Mouse (Mus musculus) heart, embryonic 12.5 days (tissue): ENCODE results near the gene Mlc1. TPM values are rescaled to one million over a fixed set of nuclear protein-coding genes. Genes with fewer than 3 reads are reported as not detected.

Experiments used
- ATAC-seq: fragments of 200-750 bp; cut with Nextera tagmentation; 2 replicates; pipeline ENCODE4 v1.8.0; 2017; ENCODE audit warnings: moderate TSS enrichment, moderate library complexity; ENCODE audit not compliant: insufficient number of reproducible peaks, low FRiP score
- H3K27ac ChIP-seq: fragments of 300-500 bp; sonication (generic); 2 replicates; pipeline ENCODE4 v1.5.1; 2016; ENCODE audit warnings: mild to moderate bottlenecking, moderate library complexity; ENCODE audit not compliant: poor library complexity, severe bottlenecking
- H3K27me3 ChIP-seq: fragments of 300-500 bp; sonication (generic); replicated peaks from 2 replicates; pipeline ENCODE4 v1.6.1; 2016; ENCODE audit warnings: mild to moderate bottlenecking, moderate library complexity
- H3K36me3 ChIP-seq: fragments of 300-500 bp; sonication (generic); 2 replicates; pipeline ENCODE4 v1.6.1; 2016; ENCODE audit warnings: mild to moderate bottlenecking, moderate library complexity
- H3K4me1 ChIP-seq: fragments of 300-500 bp; sonication (generic); replicated peaks from 2 replicates; pipeline ENCODE4 v1.6.1; 2016; ENCODE audit warnings: mild to moderate bottlenecking
- H3K4me2 ChIP-seq: fragments of 300-500 bp; sonication (generic); 2 replicates; pipeline ENCODE4 v1.6.1; 2016; ENCODE audit warnings: mild to moderate bottlenecking, moderate library complexity
- H3K4me3 ChIP-seq: fragments of 300-500 bp; sonication (generic); 2 replicates; pipeline ENCODE4 v1.5.1; 2016; ENCODE audit warnings: mild to moderate bottlenecking
- H3K9ac ChIP-seq: fragments of 300-500 bp; sonication (generic); 2 replicates; pipeline ENCODE4 v1.6.1; 2016; ENCODE audit warnings: mild to moderate bottlenecking, moderate library complexity
- H3K9me3 ChIP-seq: fragments of 300-500 bp; sonication (generic); replicated peaks from 2 replicates; pipeline ENCODE4 v1.6.1; 2016; ENCODE audit warnings: mild to moderate bottlenecking, moderate library complexity
- WGBS: fragments of 180-500 bp; shearing (Covaris S2); methylation state at CpG from one replicate; pipeline ENCODE4 v1.1.7; 2016; 5-methylcytosine and 5-hydroxymethylcytosine counted together
- polyA plus RNA-seq: library from polyadenylated mRNA; unstranded; fragments of >200 nt; fragmentation: Nextera tagmentation; extraction: Ambion mirVana; gene quantifications from 2 replicates; pipeline ENCODE4 v1.2.1, GENCODE M21; 2016

The Mlc1 gene
- polyA plus RNA-seq, 1 experiment from 2014 or later: 0.06 TPM

DNA sequence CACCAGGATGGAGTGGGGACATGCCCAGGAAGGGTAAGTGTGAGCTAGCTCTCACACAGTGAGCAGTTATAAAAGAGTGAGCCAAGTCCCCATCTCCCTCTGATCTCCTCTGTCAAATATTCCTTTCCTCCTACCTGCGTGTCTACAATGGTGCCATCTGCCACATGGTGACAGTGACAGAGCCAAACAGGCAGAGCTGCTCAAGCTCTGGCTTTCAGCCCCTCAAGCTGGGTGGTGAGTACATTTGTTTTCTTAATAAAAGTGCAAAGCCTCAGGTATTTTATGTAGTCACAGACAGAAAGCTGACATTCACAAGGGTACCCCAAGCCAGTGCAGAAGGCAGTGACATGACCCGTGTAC is 41.5 kb downstream of the Mlc1 start:
- Histone ChIP-seq H3K27ac (no peak overlapping the region), H3K9ac (no peak overlapping the region), H3K4me3 (no peak overlapping the region), H3K27me3 (no peaks in the 10 kb centered on the region), H3K9me3 (no peaks in the 10 kb centered on the region), H3K36me3 (no peaks in the 10 kb centered on the region), H3K4me1 (no peaks in the 10 kb centered on the region), H3K4me2 (no peak overlapping the region)
- no peak for ATAC-seq
- WGBS: 72% methylated on average over 2 of the region's 2 CpGs

DNA sequence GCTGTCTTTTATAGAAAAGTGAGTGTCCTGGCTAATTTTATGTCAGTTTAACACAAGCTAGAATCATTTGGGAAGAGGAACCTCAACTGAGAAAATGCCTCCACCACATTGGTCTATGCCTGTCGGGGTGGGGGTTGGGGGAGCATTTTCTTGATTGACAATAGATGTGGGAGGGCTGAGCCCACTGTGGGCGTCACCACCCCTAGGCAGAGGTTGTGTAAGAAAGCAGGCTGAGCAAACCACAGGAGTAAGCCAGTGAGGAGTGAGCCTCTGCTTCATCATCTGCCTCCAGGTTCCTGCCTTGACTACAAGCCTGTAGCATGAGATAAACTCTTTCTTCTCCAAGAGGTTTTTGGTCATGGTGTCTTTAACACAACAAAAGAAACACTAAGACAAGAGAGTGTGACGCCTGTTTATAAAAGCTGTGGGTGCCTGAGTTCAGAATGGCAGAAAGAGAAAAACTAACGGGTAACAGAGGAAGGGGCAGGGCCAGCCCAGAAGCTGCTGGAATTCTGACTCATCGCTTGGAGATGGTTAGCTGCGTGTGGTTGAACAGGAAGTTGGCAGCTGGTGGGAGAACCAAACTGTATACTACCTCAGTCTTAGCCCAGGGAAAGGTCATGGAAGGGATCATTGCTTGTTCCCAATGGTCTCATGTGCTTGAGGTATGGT is 42.1 kb downstream of the Mlc1 start:
- WGBS: 57% methylated on average over 6 of the region's 6 CpGs

DNA sequence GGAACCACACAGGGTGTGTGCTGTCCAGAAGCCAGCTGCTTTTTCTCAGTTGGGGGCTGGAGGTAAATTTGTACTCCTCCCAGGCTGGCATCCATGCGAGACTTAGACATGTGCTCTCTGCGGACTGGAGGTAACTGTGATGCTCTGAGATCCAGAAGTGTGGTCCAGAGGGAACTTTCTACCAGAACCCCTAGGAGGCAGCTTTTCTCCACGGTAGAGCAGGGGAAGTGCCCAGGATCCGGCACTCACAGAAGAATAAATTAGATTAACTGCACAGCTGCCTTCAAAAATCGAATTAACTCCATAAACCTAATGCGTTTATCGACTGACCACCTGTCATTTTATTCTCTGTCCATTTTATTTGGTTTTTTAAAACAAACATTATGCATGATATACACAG is 44.7 kb downstream of the Mlc1 start:
- Histone ChIP-seq H3K27me3 (no peaks in the 10 kb centered on the region), H3K4me2 (no peak overlapping the region), H3K9me3 (peaks cover 6% of the 10 kb centered on the region), H3K9ac (no peak overlapping the region), H3K27ac (no peak overlapping the region), H3K36me3 (no peaks in the 10 kb centered on the region), H3K4me3 (no peak overlapping the region), H3K4me1 (no peaks in the 10 kb centered on the region)
- 62% methylated on average over 7 of the region's 7 CpGs for WGBS
- ATAC-seq: no peak

More for the DNA sequence above, 42.1 kb downstream of the Mlc1 start:
- Histone ChIP-seq H3K9ac (no peak overlapping the region), H3K27me3 (no peaks in the 10 kb centered on the region), H3K27ac (no peak overlapping the region), H3K4me2 (no peak overlapping the region), H3K9me3 (no peaks in the 10 kb centered on the region), H3K4me3 (no peak overlapping the region), H3K4me1 (no peaks in the 10 kb centered on the region), H3K36me3 (no peaks in the 10 kb centered on the region)
- ATAC-seq: no peak

DNA sequence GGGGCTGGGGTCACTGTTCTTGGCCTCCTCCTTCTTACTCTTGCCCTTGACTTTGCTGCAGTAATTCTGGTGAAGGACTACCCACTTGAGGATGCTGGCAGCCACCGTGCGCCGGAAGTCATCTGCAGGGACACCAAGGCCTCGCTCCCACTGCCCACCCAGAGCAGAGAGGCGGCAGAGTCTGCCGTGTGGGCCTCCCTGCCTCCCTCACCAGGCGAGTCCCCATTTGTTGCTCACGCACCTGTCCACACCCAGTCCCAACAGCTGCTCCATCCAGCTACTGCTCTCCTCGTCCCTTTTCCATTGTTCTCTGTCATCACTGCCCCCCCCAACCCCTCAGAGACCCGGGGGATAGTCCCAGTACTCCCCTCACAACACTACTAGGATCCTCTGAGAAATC is 46.1 kb downstream of the Mlc1 start:
- peaks cover 10% of the 10 kb centered on the region for H3K9me3 ChIP-seq
- ATAC-seq: no peak
- H3K4me2 ChIP-seq: no peak overlapping the region
- H3K9ac ChIP-seq: no peak overlapping the region
- no peaks in the 10 kb centered on the region for H3K4me1 ChIP-seq
- no peak overlapping the region for H3K27ac ChIP-seq
- H3K36me3 ChIP-seq: no peaks in the 10 kb centered on the region
- H3K4me3 ChIP-seq: no peak overlapping the region
- H3K27me3 ChIP-seq: no peaks in the 10 kb centered on the region
- WGBS: 80% methylated on average over 10 of the region's 10 CpGs

DNA sequence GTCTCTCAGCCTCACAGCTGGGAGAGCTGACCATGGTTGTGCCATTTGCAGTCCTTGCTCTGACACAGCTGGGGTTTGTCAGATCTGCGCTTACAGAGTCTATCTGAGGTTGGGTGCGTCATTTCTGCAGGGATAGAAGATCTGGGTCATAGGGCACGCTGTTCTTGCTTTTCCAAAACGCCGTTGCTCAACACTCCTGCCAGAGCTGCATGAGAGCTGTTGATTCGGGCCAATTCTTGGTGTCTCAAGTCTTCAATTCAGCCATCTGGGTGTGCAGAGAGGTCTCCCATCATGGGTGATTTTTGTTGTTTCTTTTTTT is 56.9 kb downstream of the Mlc1 start:
- H3K36me3 ChIP-seq: no peaks in the 10 kb centered on the region
- no peak overlapping the region for H3K4me2 ChIP-seq
- 65% methylated on average over 6 of the region's 6 CpGs for WGBS
- H3K27me3 ChIP-seq: 0 out of 2 replicates have a peak, but pooled peaks cover 2% of the 10 kb centered on the region
- H3K4me1 ChIP-seq: 0 out of 2 replicates have a peak, but pooled peaks cover 4% of the 10 kb centered on the region
- ATAC-seq: no peak
- H3K27ac ChIP-seq: no peak overlapping the region
- no peak overlapping the region for H3K4me3 ChIP-seq
- no peaks in the 10 kb centered on the region for H3K9me3 ChIP-seq
- H3K9ac ChIP-seq: no peak overlapping the region

DNA sequence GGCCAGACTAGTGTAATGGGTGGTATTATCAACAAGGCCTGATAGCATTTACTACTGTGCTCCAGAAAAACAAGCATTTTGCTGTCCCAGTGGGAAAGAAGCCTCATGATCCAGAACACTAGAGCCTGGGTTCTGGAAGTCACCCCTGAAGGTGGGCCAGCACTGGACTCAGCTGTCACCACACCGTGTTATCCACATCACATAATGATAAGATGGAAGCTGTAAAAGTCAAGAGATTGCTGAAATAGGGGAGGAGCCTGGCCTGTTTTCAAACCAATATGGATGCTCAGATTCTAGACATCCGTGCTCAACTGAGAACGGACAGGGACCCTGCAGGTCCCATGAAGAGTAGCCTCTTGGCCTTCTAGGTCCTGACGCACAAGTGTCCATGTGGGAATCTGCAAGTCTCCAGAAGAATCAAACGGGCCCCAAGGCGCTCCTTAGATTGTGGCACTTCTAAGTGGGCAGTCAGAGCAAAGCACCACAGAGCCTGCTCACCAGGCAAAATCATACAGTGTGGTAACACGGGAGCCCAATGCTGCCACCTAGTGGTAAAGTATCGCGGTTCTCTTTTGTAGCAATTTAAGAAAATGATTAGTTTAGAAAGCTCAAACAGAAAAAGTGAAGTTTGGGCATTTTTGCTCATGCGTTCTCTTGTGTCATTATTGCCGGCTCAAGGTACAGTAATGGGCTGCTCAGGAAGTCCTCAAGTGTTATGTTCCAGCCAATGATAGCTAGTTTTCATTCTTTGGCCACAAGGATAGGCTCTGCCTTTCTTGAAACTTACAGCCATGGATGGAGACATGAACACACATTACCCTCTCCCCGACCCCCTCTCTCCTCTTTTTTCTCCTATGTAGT is 57.4 kb downstream of the Mlc1 start:
- Histone ChIP-seq H3K4me3 (no peak overlapping the region), H3K27me3 (0 out of 2 replicates have a peak, but pooled peaks cover 2% of the 10 kb centered on the region), H3K4me2 (peak overlapping the region; percentile 23; the same call in 1 of the 2 replicates), H3K9me3 (no peaks in the 10 kb centered on the region), H3K27ac (no peak overlapping the region), H3K4me1 (0 out of 2 replicates have a peak, but pooled peaks cover 4% of the 10 kb centered on the region), H3K36me3 (no peaks in the 10 kb centered on the region), H3K9ac (0 out of 2 replicates have a peak overlapping the region, but pooled peaks have one; percentile 44)
- peak; percentile 62; the same call in 1 of the 2 replicates for ATAC-seq
- WGBS: 22% methylated on average over 12 of the region's 12 CpGs

DNA sequence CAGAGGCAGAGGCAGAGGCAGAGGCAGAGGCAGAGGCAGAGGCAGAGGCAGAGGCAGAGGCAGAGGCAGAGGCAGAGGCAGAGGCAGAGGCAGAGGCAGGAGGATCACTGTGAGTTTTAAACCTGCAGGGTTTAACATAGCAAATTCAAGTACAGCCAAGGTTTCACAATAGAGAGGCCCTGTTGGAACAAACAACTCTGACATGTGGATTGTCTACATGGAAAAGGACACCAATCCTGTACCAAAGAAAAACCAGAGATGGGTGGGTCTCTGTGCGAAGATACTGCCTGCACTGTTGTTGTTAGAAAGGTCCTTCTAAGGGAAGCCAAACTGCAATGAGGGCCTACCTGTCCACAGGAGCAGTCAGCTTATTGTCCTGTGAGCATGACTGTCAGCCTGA is 58.7 kb downstream of the Mlc1 start:
- Histone ChIP-seq H3K36me3 (no peaks in the 10 kb centered on the region), H3K4me3 (no peak overlapping the region), H3K9me3 (no peaks in the 10 kb centered on the region), H3K27me3 (0 out of 2 replicates have a peak, but pooled peaks cover 2% of the 10 kb centered on the region), H3K4me1 (0 out of 2 replicates have a peak, but pooled peaks cover 4% of the 10 kb centered on the region), H3K9ac (no peak overlapping the region), H3K27ac (no peak overlapping the region), H3K4me2 (no peak overlapping the region)
- 86% methylated on average over 1 of the region's 1 CpGs for WGBS
- no peak for ATAC-seq

DNA sequence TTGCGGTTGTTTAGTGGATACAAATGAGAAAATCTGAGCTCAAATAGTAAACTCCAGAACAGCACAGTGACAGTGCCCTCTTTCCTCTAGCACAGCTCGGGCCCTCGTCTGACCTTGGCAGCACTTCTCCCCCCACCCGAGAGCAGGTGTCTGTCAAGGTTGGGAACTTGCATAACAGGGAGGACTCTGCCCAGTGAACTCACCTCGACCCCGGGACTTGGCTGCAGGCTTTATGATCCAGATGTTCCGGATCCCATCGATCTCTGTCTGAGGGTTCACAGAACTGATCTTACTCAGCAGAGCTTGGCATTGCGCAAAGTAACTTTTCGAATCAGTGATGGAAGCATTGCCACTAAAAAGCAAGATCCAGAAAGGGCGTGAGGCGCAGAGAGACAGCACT is 59.5 kb downstream of the Mlc1 start:
- no peak for ATAC-seq
- 73% methylated on average over 12 of the region's 12 CpGs for WGBS

DNA sequence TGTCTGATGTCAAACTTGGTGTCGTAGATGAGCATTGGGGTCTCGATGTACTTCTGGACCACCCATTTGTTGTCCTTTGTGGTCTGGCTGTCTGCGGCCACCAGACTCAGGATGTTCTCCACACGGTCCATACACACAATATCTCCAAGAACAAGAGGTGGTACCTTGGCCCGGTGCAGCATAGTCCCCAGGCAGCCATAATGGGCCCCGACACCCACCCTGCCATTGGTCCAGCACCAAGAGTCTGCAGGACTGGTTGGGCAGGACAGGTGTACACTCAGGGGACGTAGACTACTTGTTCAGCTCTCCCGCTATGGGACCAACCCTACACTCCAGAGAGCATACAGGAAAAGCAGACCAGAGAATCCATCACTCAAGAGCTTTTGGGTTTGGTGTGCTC is 61.7 kb downstream of the Mlc1 start:
- H3K27ac ChIP-seq: no peak overlapping the region
- 84% methylated on average over 8 of the region's 8 CpGs for WGBS
- H3K4me3 ChIP-seq: no peak overlapping the region
- no peaks in the 10 kb centered on the region for H3K36me3 ChIP-seq
- H3K9me3 ChIP-seq: no peaks in the 10 kb centered on the region
- H3K4me2 ChIP-seq: no peak overlapping the region
- H3K9ac ChIP-seq: no peak overlapping the region
- no peak for ATAC-seq
- H3K27me3 ChIP-seq: 0 out of 2 replicates have a peak, but pooled peaks cover 3% of the 10 kb centered on the region
- 0 out of 2 replicates have a peak, but pooled peaks cover 4% of the 10 kb centered on the region for H3K4me1 ChIP-seq

More for the DNA sequence above, 59.5 kb downstream of the Mlc1 start:
- Histone ChIP-seq H3K4me2 (no peak overlapping the region), H3K36me3 (no peaks in the 10 kb centered on the region), H3K9ac (no peak overlapping the region), H3K4me1 (0 out of 2 replicates have a peak, but pooled peaks cover 4% of the 10 kb centered on the region), H3K4me3 (no peak overlapping the region), H3K27me3 (0 out of 2 replicates have a peak, but pooled peaks cover 2% of the 10 kb centered on the region), H3K9me3 (no peaks in the 10 kb centered on the region), H3K27ac (no peak overlapping the region)

DNA sequence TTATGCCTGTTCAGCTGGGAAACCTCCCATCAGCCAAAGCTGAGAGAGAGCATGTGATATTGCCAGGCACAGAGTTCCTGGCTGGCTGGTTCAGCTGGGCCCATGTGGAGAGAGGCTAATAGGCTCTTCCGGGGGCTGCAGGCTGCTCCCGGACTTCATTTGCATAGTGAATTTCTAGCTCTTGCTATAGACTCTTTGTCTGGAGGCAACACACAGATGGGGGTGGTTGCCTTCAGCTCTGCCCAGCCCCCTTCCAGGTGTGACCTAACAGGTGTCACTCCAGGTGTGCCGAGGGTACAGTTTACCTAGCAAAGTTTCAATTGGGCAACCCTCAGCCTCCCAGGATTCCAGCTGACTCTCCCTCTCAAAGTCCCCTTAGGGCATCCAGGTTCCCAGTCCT is 62.4 kb downstream of the Mlc1 start:
- ATAC-seq: no peak
- WGBS: 43% methylated on average over 3 of the region's 3 CpGs

DNA sequence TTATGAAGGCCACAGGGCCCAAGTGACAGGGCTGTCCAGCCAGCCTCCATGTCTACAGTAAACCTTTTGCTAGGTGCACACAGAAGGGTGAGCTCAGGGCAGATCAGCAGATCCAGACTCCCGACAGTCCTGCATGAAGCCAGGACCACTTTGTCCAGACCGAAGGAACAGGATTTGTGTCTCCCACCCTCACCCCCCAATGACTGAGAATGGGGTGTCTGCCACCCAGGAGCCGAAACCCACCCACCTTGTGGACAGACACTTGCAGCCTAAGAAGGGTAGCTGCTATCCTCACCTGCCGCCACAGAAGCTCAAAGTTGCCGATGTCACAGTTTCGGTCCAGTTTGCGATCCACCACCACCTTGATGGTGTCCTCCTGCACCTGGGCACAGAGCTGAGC is 63.8 kb downstream of the Mlc1 start:
- Histone ChIP-seq H3K27me3 (0 out of 2 replicates have a peak, but pooled peaks cover 5% of the 10 kb centered on the region), H3K27ac (no peak overlapping the region), H3K4me1 (no peaks in the 10 kb centered on the region), H3K36me3 (no peaks in the 10 kb centered on the region), H3K4me2 (no peak overlapping the region), H3K9me3 (no peaks in the 10 kb centered on the region), H3K9ac (no peak overlapping the region), H3K4me3 (no peak overlapping the region)
- no peak for ATAC-seq
- WGBS: 89% methylated on average over 7 of the region's 7 CpGs

More for the DNA sequence above, 62.4 kb downstream of the Mlc1 start:
- no peak overlapping the region for H3K9ac ChIP-seq
- no peaks in the 10 kb centered on the region for H3K9me3 ChIP-seq
- H3K27ac ChIP-seq: no peak overlapping the region
- no peaks in the 10 kb centered on the region for H3K36me3 ChIP-seq
- H3K4me2 ChIP-seq: no peak overlapping the region
- H3K4me1 ChIP-seq: 0 out of 2 replicates have a peak, but pooled peaks cover 4% of the 10 kb centered on the region
- no peak overlapping the region for H3K4me3 ChIP-seq
- H3K27me3 ChIP-seq: 0 out of 2 replicates have a peak, but pooled peaks cover 5% of the 10 kb centered on the region
